Mouse (Mus musculus) C2C12 (cell line): ENCODE results near the gene Emc1. TPM values are rescaled to one million over a fixed set of nuclear protein-coding genes. Genes with fewer than 3 reads are reported as not detected.

ENCODE experiments used
- H3K27me3 ChIP-seq: one replicate; pipeline ENCODE4 v1.6.1; 2011; ENCODE audit not compliant: control insufficient read depth, insufficient read depth, insufficient read length
- H3K36me3 ChIP-seq: one replicate; pipeline ENCODE4 v1.6.1; 2011; ENCODE audit not compliant: control insufficient read depth, insufficient read depth
- H3K4me3 ChIP-seq: one replicate; pipeline ENCODE4 v1.5.1; 2011; ENCODE audit warnings: mild to moderate bottlenecking, control low read depth; ENCODE audit not compliant: poor library complexity, insufficient read depth, severe bottlenecking
- H3K79me2 ChIP-seq: one replicate; pipeline ENCODE4 v1.6.1; 2011; ENCODE audit not compliant: control insufficient read depth, insufficient read depth
- H3K79me3 ChIP-seq: one replicate; pipeline ENCODE4 v1.6.1; 2011; ENCODE audit warnings: low read depth, control low read depth
- H3ac ChIP-seq: one replicate; pipeline ENCODE3; 2011; ENCODE audit warnings: low read depth; ENCODE audit not compliant: control insufficient read depth, insufficient read length
- CEBPB ChIP-seq: IDR thresholded peaks from one replicate; pipeline ENCODE4 v1.6.1; 2011; ENCODE audit warnings: low read depth, mild to moderate bottlenecking, control low read depth, moderate library complexity
- CTCF ChIP-seq: IDR thresholded peaks from one replicate; pipeline ENCODE4 v1.5.1; 2011; ENCODE audit not compliant: control insufficient read depth, insufficient read depth, insufficient read length
- FOSL1 ChIP-seq: IDR thresholded peaks from one replicate; pipeline ENCODE4 v1.8.0; 2011; ENCODE audit warnings: mild to moderate bottlenecking, low read length; ENCODE audit not compliant: poor library complexity, insufficient read depth, severe bottlenecking
- MAX ChIP-seq: IDR thresholded peaks from one replicate; pipeline ENCODE4 v1.6.1; 2011; ENCODE audit warnings: mild to moderate bottlenecking, control low read depth
- MYOD1 ChIP-seq: IDR thresholded peaks from one replicate; pipeline ENCODE4 v1.6.1; 2011; ENCODE audit warnings: low read depth; ENCODE audit not compliant: control insufficient read depth, insufficient read length
- MYOG ChIP-seq: IDR thresholded peaks from one replicate; pipeline ENCODE4 v1.6.1; 2011; ENCODE audit not compliant: control insufficient read depth, insufficient read length; ENCODE audit errors: extremely low read depth
- USF1 ChIP-seq: IDR thresholded peaks from one replicate; pipeline ENCODE4 v1.6.1; 2011; ENCODE audit warnings: low read depth, mild to moderate bottlenecking, control low read depth, moderate library complexity
- polyA plus RNA-seq: library from polyadenylated mRNA; unstranded; fragments of >200 nt; fragmentation: generic; extraction: Trizol; gene quantifications from one replicate; pipeline ENCODE4 v1.2.1, GENCODE M21; 2012; ENCODE audit warnings: missing spikeins

Emc1 gene
- polyA plus RNA-seq, 1 experiment: 16.7 TPM

DNA sequence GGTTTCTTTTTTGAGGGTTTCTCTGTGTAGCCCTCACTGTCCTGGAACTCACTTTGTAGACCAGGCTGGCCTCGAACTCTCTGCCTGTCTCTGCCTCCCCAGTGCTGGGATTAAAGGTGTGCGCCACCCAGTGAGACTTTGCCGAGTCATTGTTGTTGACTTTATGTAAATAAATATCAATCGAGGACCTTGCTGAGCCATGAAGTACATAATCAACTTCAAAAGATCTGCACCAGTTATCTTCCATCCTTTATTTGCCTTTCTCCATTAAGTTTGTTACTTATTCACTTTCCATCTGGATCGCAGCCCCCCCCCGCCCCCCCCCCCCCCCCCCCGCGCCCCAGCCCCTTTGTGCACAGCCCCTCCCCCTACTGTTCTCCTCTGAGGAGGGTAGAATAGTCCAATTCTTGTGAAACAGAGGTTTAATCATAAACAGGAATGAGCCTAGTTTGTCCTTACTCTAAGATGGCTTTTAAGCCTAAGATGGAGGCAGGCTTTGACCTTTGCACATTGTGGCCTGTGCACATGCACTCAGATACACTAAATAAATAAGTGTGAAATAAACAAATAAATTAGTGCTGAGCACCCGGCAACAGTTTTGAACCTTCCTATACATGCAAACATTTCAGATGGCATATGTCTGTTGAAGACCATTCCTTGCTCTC, 17.6 kb upstream of the Emc1 start:
- Histone ChIP-seq H3K36me3 (no peaks in the 10 kb centered on the region), H3K4me3 (no peak overlapping the region), H3K79me2 (no peaks in the 10 kb centered on the region), H3ac (no peak overlapping the region), H3K27me3 (peaks cover 5% of the 10 kb centered on the region), H3K79me3 (no peaks in the 10 kb centered on the region)
- TF ChIP-seq CEBPB (no peak), MYOD1 (no peak), USF1 (no peak), MAX (no peak), FOSL1 (no peak), CTCF (no peak), MYOG (no peak)

DNA sequence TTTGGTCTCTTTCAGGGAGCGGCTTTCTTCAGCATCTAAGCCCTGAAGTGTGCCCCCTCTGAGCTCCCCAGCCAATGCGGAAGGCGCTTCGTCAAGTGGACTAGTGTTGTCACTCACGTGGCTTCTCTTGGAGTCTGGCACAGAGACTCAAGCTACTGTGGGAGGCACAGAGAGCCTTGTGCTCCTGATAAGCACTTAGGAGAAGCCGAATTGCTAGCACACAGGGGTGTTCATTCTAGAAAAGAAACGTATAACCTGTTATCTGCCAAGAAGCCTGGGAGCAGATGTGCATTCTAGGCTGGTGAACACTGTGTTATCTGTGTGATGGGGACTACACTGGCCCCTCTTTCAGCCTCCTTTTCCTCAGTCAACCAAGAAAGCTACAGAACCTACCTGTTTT, 16.9 kb upstream of the Emc1 start:
- TF ChIP-seq MAX (no peak), CEBPB (no peak), MYOG (no peak), CTCF (no peak), USF1 (no peak), MYOD1 (no peak), FOSL1 (no peak)
- Histone ChIP-seq H3K79me2 (no peaks in the 10 kb centered on the region), H3K79me3 (no peaks in the 10 kb centered on the region), H3K4me3 (no peak overlapping the region), H3ac (no peak overlapping the region), H3K36me3 (no peaks in the 10 kb centered on the region), H3K27me3 (peaks cover 5% of the 10 kb centered on the region)

DNA sequence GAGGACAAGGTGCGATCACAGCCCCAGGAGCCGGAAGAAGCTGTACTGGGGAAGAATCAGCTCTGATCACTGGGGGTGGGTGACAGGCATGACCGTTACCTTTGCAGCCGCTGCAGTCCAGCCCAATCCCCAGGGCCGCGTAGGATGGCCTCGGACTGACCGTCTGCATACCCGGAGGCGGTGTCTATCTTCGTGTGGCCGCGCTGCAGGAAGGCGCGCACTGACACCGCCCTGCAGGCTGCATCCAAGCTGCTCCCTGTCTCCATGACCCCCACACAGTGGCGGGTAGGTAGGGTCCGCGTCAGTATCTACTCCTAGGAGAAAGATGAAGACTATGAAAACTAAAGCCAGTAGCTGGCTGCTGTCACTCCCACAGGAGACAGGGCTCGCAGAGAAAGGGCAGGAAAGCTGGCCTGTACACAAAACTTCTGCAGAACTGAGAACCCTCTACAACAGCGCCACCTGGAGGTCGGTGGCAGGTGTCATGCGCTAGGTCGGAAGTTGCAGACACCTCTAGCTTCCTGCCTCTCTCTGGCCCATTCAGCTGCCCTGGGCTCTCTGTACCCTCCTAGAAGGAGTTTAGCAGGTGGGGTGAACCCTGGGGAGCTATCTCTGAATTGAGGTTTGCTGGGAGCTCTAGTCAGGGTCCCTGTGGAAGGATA, 15.4 kb upstream of the Emc1 start:
- H3ac ChIP-seq: no peak overlapping the region
- peaks cover 5% of the 10 kb centered on the region for H3K27me3 ChIP-seq
- H3K4me3 ChIP-seq: no peak overlapping the region
- TF ChIP-seq MYOD1 (no peak), CTCF (no peak), MAX (no peak), USF1 (no peak), MYOG (no peak), CEBPB (no peak), FOSL1 (no peak)
- H3K79me3 ChIP-seq: no peaks in the 10 kb centered on the region
- no peaks in the 10 kb centered on the region for H3K79me2 ChIP-seq
- H3K36me3 ChIP-seq: no peaks in the 10 kb centered on the region

DNA sequence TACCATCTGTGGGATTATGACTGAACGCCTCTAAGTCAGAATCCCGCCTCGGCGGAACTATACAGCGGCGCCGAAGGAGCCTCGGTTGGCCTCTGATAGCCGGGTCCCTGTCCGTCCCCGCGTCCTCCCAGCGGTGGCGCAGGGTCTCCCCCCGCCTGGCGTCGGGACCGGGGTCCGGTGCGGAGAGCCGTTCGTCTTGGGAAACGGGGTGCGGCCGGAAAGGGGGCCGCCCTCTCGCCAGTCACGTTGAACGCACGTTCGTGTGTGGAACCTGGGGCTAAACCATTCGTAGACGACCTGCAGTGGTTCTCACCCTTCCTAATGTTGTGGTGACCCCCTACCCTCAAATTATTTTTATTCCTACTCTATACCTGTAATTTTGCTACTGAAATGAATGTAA, 14.2 kb upstream of the Emc1 start:
- Histone ChIP-seq H3ac (no peak overlapping the region), H3K79me2 (no peaks in the 10 kb centered on the region), H3K36me3 (no peaks in the 10 kb centered on the region), H3K4me3 (no peak overlapping the region), H3K79me3 (no peaks in the 10 kb centered on the region), H3K27me3 (no peaks in the 10 kb centered on the region)
- TF ChIP-seq CTCF (no peak), CEBPB (no peak)

- H3K79me2 ChIP-seq: no peaks in the 10 kb centered on the region
- H3K79me3 ChIP-seq: no peaks in the 10 kb centered on the region
- TF ChIP-seq CTCF (no peak), USF1 (no peak), MYOG (no peak), MYOD1 (no peak), MAX (no peak), CEBPB (no peak), FOSL1 (no peak)
These were observed 11.6 kb upstream of the Emc1 start for GRCm38 (mm10) chr4:139340835-139341234.

DNA sequence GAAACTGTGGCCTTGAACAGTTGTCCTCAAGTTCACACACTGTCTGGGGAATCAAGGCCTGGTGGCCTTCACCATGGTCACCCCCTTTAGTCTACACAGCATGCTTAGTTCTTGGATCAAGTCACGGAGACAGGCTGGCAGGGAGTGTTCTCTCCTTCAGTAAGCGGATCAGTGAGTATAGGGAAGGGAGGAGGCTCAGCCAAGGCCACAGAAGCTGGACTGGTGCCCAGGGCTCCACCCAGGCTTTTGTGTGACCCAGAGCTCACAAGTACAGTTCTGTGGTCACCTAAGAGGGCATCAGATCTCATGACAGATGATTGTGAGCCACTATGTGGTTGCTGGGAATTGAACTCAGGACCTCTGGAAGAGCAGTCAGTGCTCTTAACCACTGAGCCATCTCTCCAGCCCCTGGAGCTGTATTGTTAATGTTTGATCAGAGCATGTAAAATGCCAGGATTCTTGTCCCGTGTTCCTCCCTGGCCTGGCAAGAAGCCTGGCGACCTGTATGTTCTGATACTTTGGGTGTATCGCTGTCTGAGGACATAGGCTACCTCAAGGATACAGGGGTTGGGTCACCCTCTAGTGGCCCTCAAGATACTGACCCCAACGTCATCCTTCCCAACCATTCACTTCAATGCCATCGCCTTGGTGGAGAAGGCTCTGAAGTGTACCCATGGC, 10.7 kb upstream of the Emc1 start:
- Histone ChIP-seq H3ac (no peak overlapping the region), H3K36me3 (peaks cover 5% of the 10 kb centered on the region), H3K79me3 (no peaks in the 10 kb centered on the region), H3K4me3 (no peak overlapping the region), H3K27me3 (no peaks in the 10 kb centered on the region), H3K79me2 (no peaks in the 10 kb centered on the region)
- no peak for TF ChIP-seq CTCF
- TF ChIP-seq FOSL1: no peak

More at GRCm38 (mm10) chr4:139340835-139341234, 11.6 kb upstream of the Emc1 start:
- H3K36me3 ChIP-seq: no peaks in the 10 kb centered on the region
- no peak overlapping the region for H3K4me3 ChIP-seq
- H3ac ChIP-seq: no peak overlapping the region
- H3K27me3 ChIP-seq: no peaks in the 10 kb centered on the region
